In genomic region chr11:97793165-97793564, GRCm38 (mm10) we compare ENCODE assay signal across 9 mouse cellular contexts. TPM values are rescaled to one million over a fixed set of nuclear protein-coding genes. Genes with fewer than 3 reads are reported as not detected.
DNase-seq lines count a peak whose midpoint lies in the region; ATAC-seq lines count a peak whose summit lies in the region.
"Had no signal": no experiment of that assay in that cellular context is flagged by ENCODE, and none has a peak within 500 bp of the region (broad histone marks: within the 10 kb centered on the region; RNA-seq: fewer than 3 reads in every experiment).

No protein-coding gene starts in this region.

- no peaks in the 10 kb centered on the region for H3K36me3 ChIP-seq in forebrain, embryonic 14.5 days (ENCODE audit: control insufficient read depth, insufficient read depth, low read length)
- H3K36me3 ChIP-seq in forebrain, embryonic 11.5 days (ENCODE audit: control insufficient read depth, insufficient read depth, low read length): no peaks in the 10 kb centered on the region
- H3K36me3 ChIP-seq in limb, embryonic 11.5 days (ENCODE audit: control insufficient read depth, insufficient read depth, low read length): no peaks in the 10 kb centered on the region
- no peaks in the 10 kb centered on the region for H3K36me3 ChIP-seq in limb, embryonic 10.5 days
- H3K36me3 ChIP-seq: heart, embryonic 15.5 days had no signal

- H3K27me3 ChIP-seq in forebrain, embryonic 14.5 days (replicated peaks; ENCODE audit: control insufficient read depth, insufficient read depth, low read length): no peaks in the 10 kb centered on the region
- no peaks in the 10 kb centered on the region for H3K27me3 ChIP-seq in forebrain, embryonic 11.5 days (ENCODE audit: control insufficient read depth, insufficient read depth, low read length)
- H3K27me3 ChIP-seq in limb, embryonic 11.5 days (ENCODE audit: control insufficient read depth, insufficient read depth, low read length): no peaks in the 10 kb centered on the region
- no peaks in the 10 kb centered on the region for H3K27me3 ChIP-seq in limb, embryonic 10.5 days (ENCODE audit: low read depth, poor library complexity, severe bottlenecking)
- H3K27me3 ChIP-seq: heart, embryonic 15.5 days had no signal

- no peaks in the 10 kb centered on the region for H3K9me3 ChIP-seq in forebrain, embryonic 14.5 days (replicated peaks; ENCODE audit: control insufficient read depth, low read length)
- H3K9me3 ChIP-seq in forebrain, embryonic 11.5 days (ENCODE audit: control insufficient read depth, low read length): no peaks in the 10 kb centered on the region
- H3K9me3 ChIP-seq in limb, embryonic 11.5 days (ENCODE audit: control insufficient read depth, low read length): no peaks in the 10 kb centered on the region
- H3K9me3 ChIP-seq in limb, embryonic 10.5 days (replicated peaks): no peaks in the 10 kb centered on the region
- H3K9me3 ChIP-seq: heart, embryonic 15.5 days had no signal

- H3K4me1 ChIP-seq in forebrain, embryonic 14.5 days (ENCODE audit: control insufficient read depth, insufficient read depth, low read length): no peaks in the 10 kb centered on the region
- no peaks in the 10 kb centered on the region for H3K4me1 ChIP-seq in forebrain, embryonic 11.5 days (replicated peaks; ENCODE audit: control insufficient read depth, insufficient read depth, low read length)
- no peaks in the 10 kb centered on the region for H3K4me1 ChIP-seq in limb, embryonic 11.5 days (ENCODE audit: control insufficient read depth, insufficient read depth, low read length)
- peaks cover 6% of the 10 kb centered on the region for H3K4me1 ChIP-seq in limb, embryonic 10.5 days

- WGBS in forebrain, embryonic 14.5 days: 6% methylated on average over 2 of the region's 2 CpGs
- 1% methylated on average over 2 of the region's 2 CpGs for WGBS in forebrain, embryonic 11.5 days
- 5% methylated on average over 2 of the region's 2 CpGs for WGBS in limb, embryonic 11.5 days
- WGBS in limb, embryonic 10.5 days: 10% methylated on average over 2 of the region's 2 CpGs

- H3K27ac ChIP-seq in forebrain, embryonic 14.5 days (ENCODE audit: low read depth, low read length): no peak overlapping the region
- no peak overlapping the region for H3K27ac ChIP-seq in forebrain, embryonic 11.5 days (ENCODE audit: low read depth, low read length)
- H3K27ac ChIP-seq in limb, embryonic 11.5 days (replicated peaks; ENCODE audit: low read depth, low read length): no peak overlapping the region
- no peak overlapping the region for H3K27ac ChIP-seq in limb, embryonic 10.5 days
- H3K27ac ChIP-seq: heart, embryonic 15.5 days had no signal

- DNase-seq in forebrain, embryonic 14.5 days (ENCODE audit: low spot score): peak; percentile 76
- DNase-seq in forebrain, embryonic 11.5 days (ENCODE audit: low spot score): no peak
- DNase-seq in limb, embryonic 11.5 days (ENCODE audit: low spot score): peak; percentile 40
- no peak for DNase-seq in limb, embryonic 10.5 days (ENCODE audit: low spot score)
- peak; percentile 88 for DNase-seq in NIH3T3 (ENCODE audit: low read depth)
- no peak for DNase-seq in testis, postnatal 10 days (ENCODE audit: low spot score)
- no peak for DNase-seq in layer of hippocampus, postnatal 10 days (ENCODE audit: low spot score in 2 of 2)

- H3K4me2 ChIP-seq in forebrain, embryonic 14.5 days (ENCODE audit: low read length): no peak overlapping the region
- no peak overlapping the region for H3K4me2 ChIP-seq in forebrain, embryonic 11.5 days (ENCODE audit: low read depth, low read length, severe bottlenecking)
- H3K4me2 ChIP-seq in limb, embryonic 11.5 days (ENCODE audit: low read depth, severe bottlenecking): no peak overlapping the region
- H3K4me2 ChIP-seq: heart, embryonic 15.5 days had no signal

- no peak overlapping the region for H3K9ac ChIP-seq in forebrain, embryonic 14.5 days (ENCODE audit: low read length)
- H3K9ac ChIP-seq in forebrain, embryonic 11.5 days (ENCODE audit: low read length): no peak overlapping the region
- H3K9ac ChIP-seq in limb, embryonic 11.5 days (ENCODE audit: low read length): no peak overlapping the region
- H3K9ac ChIP-seq: heart, embryonic 15.5 days had no signal

- no peak overlapping the region for H3K4me3 ChIP-seq in forebrain, embryonic 14.5 days (ENCODE audit: low read depth, low read length)
- H3K4me3 ChIP-seq in forebrain, embryonic 11.5 days (ENCODE audit: low read depth, low read length): no peak overlapping the region
- no peak overlapping the region for H3K4me3 ChIP-seq in limb, embryonic 11.5 days (ENCODE audit: low read depth, low read length)
- no peak overlapping the region for H3K4me3 ChIP-seq in limb, embryonic 10.5 days
- H3K4me3 ChIP-seq: heart, embryonic 15.5 days had no signal

- ATAC-seq in forebrain, embryonic 14.5 days: no peak
- ATAC-seq in forebrain, embryonic 11.5 days (replicated peaks; ENCODE audit: low FRiP score): no peak
- no peak for ATAC-seq in limb, embryonic 11.5 days (ENCODE audit: insufficient number of reproducible peaks, low FRiP score, low TSS enrichment, low read depth)
- ATAC-seq in inflammation-experienced regulatory T-cells, adult 6 months: peak; percentile 65

RNA-seq across cellular contexts. Expression of gene Lasp1, which starts 5.6 kb away (rescaled TPM):
- 77.6 and 94.6 TPM in 2 replicates for polyA plus RNA-seq in forebrain, embryonic 14.5 days (2014; fragmentation: Nextera tagmentation; extraction: Ambion mirVana)
- polyA plus RNA-seq in forebrain, embryonic 11.5 days (2014; fragmentation: Nextera tagmentation; extraction: Ambion mirVana): 77.6 and 77.8 TPM in 2 replicates
- 79.9 and 80.5 TPM in 2 replicates for polyA plus RNA-seq in limb, embryonic 11.5 days (2014; fragmentation: Nextera tagmentation; extraction: Ambion mirVana)
- 90.0 and 110 TPM in 2 replicates for polyA plus RNA-seq in limb, embryonic 10.5 days (2016; fragmentation: Nextera tagmentation; extraction: Ambion mirVana)
- polyA plus RNA-seq in inflammation-experienced regulatory T-cells, adult 6 months (2017; shearing (Covaris generic)): 10 to 100 TPM; 38.6 to 64.7 (median 40.7) TPM
- total RNA-seq in layer of hippocampus, postnatal 10 days (2021): 100 to 1,000 TPM; 148 to 150 TPM

RNA-seq across cellular contexts. Expression of gene Rpl23, which starts 10.9 kb away (rescaled TPM):
- polyA plus RNA-seq in forebrain, embryonic 14.5 days (2014; fragmentation: Nextera tagmentation; extraction: Ambion mirVana): 348 and 451 TPM in 2 replicates
- polyA plus RNA-seq in forebrain, embryonic 11.5 days (2014; fragmentation: Nextera tagmentation; extraction: Ambion mirVana): 400 and 454 TPM in 2 replicates
- polyA plus RNA-seq in limb, embryonic 11.5 days (2014; fragmentation: Nextera tagmentation; extraction: Ambion mirVana): 576 and 600 TPM in 2 replicates
- polyA plus RNA-seq in limb, embryonic 10.5 days (2016; fragmentation: Nextera tagmentation; extraction: Ambion mirVana): 449 and 506 TPM in 2 replicates
- 1,000 to 10,000 TPM in 2 of 3 experiments, 100 to 1,000 TPM in 1; 686 to 1,148 (median 1,072) TPM for polyA plus RNA-seq in inflammation-experienced regulatory T-cells, adult 6 months (2017; shearing (Covaris generic))
- total RNA-seq in layer of hippocampus, postnatal 10 days (2021): 100 to 1,000 TPM; 458 to 501 TPM

RNA-seq across cellular contexts. Expression of gene 1700001P01Rik, which starts 17.4 kb away (rescaled TPM):
- polyA plus RNA-seq in forebrain, embryonic 14.5 days (2014; fragmentation: Nextera tagmentation; extraction: Ambion mirVana): 0.50 TPM in 1 of 2 replicates, not detected in the other
- 0.44 TPM in 1 of 2 replicates, not detected in the other for polyA plus RNA-seq in forebrain, embryonic 11.5 days (2014; fragmentation: Nextera tagmentation; extraction: Ambion mirVana)
- not detected in 2 replicates for polyA plus RNA-seq in limb, embryonic 11.5 days (2014; fragmentation: Nextera tagmentation; extraction: Ambion mirVana)
- polyA plus RNA-seq in limb, embryonic 10.5 days (2016; fragmentation: Nextera tagmentation; extraction: Ambion mirVana): 0.43 and 0.74 TPM in 2 replicates
- under 1 TPM in 1 of 3 experiments, not detected in 2; 0.56 TPM for polyA plus RNA-seq in inflammation-experienced regulatory T-cells, adult 6 months (2017; shearing (Covaris generic))
- under 1 TPM; 0.58 to 0.85 TPM for total RNA-seq in layer of hippocampus, postnatal 10 days (2021)

RNA-seq across cellular contexts. Expression of gene Cwc25, which starts 26.8 kb away (rescaled TPM):
- 9.9 and 11.1 TPM in 2 replicates for polyA plus RNA-seq in forebrain, embryonic 14.5 days (2014; fragmentation: Nextera tagmentation; extraction: Ambion mirVana)
- polyA plus RNA-seq in forebrain, embryonic 11.5 days (2014; fragmentation: Nextera tagmentation; extraction: Ambion mirVana): 16.3 and 19.5 TPM in 2 replicates
- polyA plus RNA-seq in limb, embryonic 11.5 days (2014; fragmentation: Nextera tagmentation; extraction: Ambion mirVana): 15.4 and 18.3 TPM in 2 replicates
- 17.8 and 21.6 TPM in 2 replicates for polyA plus RNA-seq in limb, embryonic 10.5 days (2016; fragmentation: Nextera tagmentation; extraction: Ambion mirVana)
- 10 to 100 TPM; 23.0 to 28.1 (median 23.0) TPM for polyA plus RNA-seq in inflammation-experienced regulatory T-cells, adult 6 months (2017; shearing (Covaris generic))
- 10 to 100 TPM; 19.5 to 20.6 TPM for total RNA-seq in layer of hippocampus, postnatal 10 days (2021)

RNA-seq across cellular contexts. Expression of gene B230217C12Rik, which starts 47.4 kb away (rescaled TPM):
- 20.3 and 21.5 TPM in 2 replicates for polyA plus RNA-seq in forebrain, embryonic 14.5 days (2014; fragmentation: Nextera tagmentation; extraction: Ambion mirVana)
- 13.3 and 17.7 TPM in 2 replicates for polyA plus RNA-seq in forebrain, embryonic 11.5 days (2014; fragmentation: Nextera tagmentation; extraction: Ambion mirVana)
- 15.9 and 17.4 TPM in 2 replicates for polyA plus RNA-seq in limb, embryonic 11.5 days (2014; fragmentation: Nextera tagmentation; extraction: Ambion mirVana)
- 10.9 and 14.0 TPM in 2 replicates for polyA plus RNA-seq in limb, embryonic 10.5 days (2016; fragmentation: Nextera tagmentation; extraction: Ambion mirVana)
- 1 to 10 TPM; 2.1 to 3.0 (median 2.3) TPM for polyA plus RNA-seq in inflammation-experienced regulatory T-cells, adult 6 months (2017; shearing (Covaris generic))
- 10 to 100 TPM; 33.9 to 34.7 TPM for total RNA-seq in layer of hippocampus, postnatal 10 days (2021)

Comparison
In these comparisons a context has a peak if more than half of its experiments do, and no peak if none do; other contexts are left out.
1. DNase-seq: peak in forebrain, embryonic 14.5 days (single experiment), limb, embryonic 11.5 days (single experiment) and NIH3T3 (single experiment); none in forebrain, embryonic 11.5 days (single experiment), limb, embryonic 10.5 days (single experiment), testis, postnatal 10 days (single experiment) and layer of hippocampus, postnatal 10 days (0 of 2).